Mouse (Mus musculus): ENCODE results near the gene Map7d1. TPM values are rescaled to one million over a fixed set of nuclear protein-coding genes. Genes with fewer than 3 reads are reported as not detected.
"Not testable (repeated sequence)": the region's sequence is repeated elsewhere in the genome, so short reads cannot be mapped to it uniquely, and the experiment has no call there.

Gene Map7d1
- polyA plus RNA-seq, 1 experiment from 2014 or later = 69.6 TPM

GRCm38 (mm10) chr4:126222631-126223030 is 33.5 kb downstream of the Map7d1 start:
- 78% methylated on average over 11 of the region's 11 CpGs for WGBS
- no peaks in the 10 kb centered on the region for H3K36me3 ChIP-seq (ENCODE audit: control insufficient read depth, insufficient read depth, low read length)
- no peak overlapping the region for H3K9ac ChIP-seq (replicated peaks; ENCODE audit: low read depth, low read length)
- H3K4me2 ChIP-seq (ENCODE audit: low read depth, low read length) = no peak overlapping the region
- no peak overlapping the region for H3K4me3 ChIP-seq (ENCODE audit: low read depth, low read length)
- no peak for ATAC-seq (ENCODE audit: low read depth)
- H3K27me3 ChIP-seq (ENCODE audit: control insufficient read depth, insufficient read depth, low read length) = no peaks in the 10 kb centered on the region
- H3K9me3 ChIP-seq (ENCODE audit: control insufficient read depth, low read length) = no peaks in the 10 kb centered on the region
- H3K27ac ChIP-seq (ENCODE audit: low read depth, low read length) = no peak overlapping the region
- no peaks in the 10 kb centered on the region for H3K4me1 ChIP-seq (ENCODE audit: control insufficient read depth, insufficient read depth, low read length)

- H3K27me3 ChIP-seq (ENCODE audit: control insufficient read depth, insufficient read depth, low read length) = no peaks in the 10 kb centered on the region
- no peak overlapping the region for H3K9ac ChIP-seq (replicated peaks; ENCODE audit: low read depth, low read length)
- no peak overlapping the region for H3K4me2 ChIP-seq (ENCODE audit: low read depth, low read length)
- no peak for ATAC-seq (ENCODE audit: low read depth)
- no peak overlapping the region for H3K4me3 ChIP-seq (ENCODE audit: low read depth, low read length)
- WGBS = 90% methylated on average over 10 of the region's 10 CpGs
- no peak overlapping the region for H3K27ac ChIP-seq (ENCODE audit: low read depth, low read length)
- no peaks in the 10 kb centered on the region for H3K36me3 ChIP-seq (ENCODE audit: control insufficient read depth, insufficient read depth, low read length)
- H3K9me3 ChIP-seq (ENCODE audit: control insufficient read depth, low read length) = no peaks in the 10 kb centered on the region
- H3K4me1 ChIP-seq (ENCODE audit: control insufficient read depth, insufficient read depth, low read length) = no peaks in the 10 kb centered on the region
Observed at GRCm38 (mm10) chr4:126220045-126220444, 36.1 kb downstream of the Map7d1 start.

GRCm38 (mm10) chr4:126219540-126219939 is 36.6 kb downstream of the Map7d1 start:
- not testable (repeated sequence) for H3K27me3 ChIP-seq (ENCODE audit: control insufficient read depth, insufficient read depth, low read length); H3K9me3 ChIP-seq (ENCODE audit: control insufficient read depth, low read length); H3K4me3 ChIP-seq (ENCODE audit: low read depth, low read length); H3K27ac ChIP-seq (ENCODE audit: low read depth, low read length); ATAC-seq (ENCODE audit: low read depth); H3K9ac ChIP-seq (replicated peaks; ENCODE audit: low read depth, low read length); H3K4me1 ChIP-seq (ENCODE audit: control insufficient read depth, insufficient read depth, low read length); H3K36me3 ChIP-seq (ENCODE audit: control insufficient read depth, insufficient read depth, low read length); H3K4me2 ChIP-seq (ENCODE audit: low read depth, low read length)
- 68% methylated on average over 3 of the region's 3 CpGs for WGBS

- H3K4me2 ChIP-seq (ENCODE audit: low read depth, low read length) = no peak overlapping the region
- 84% methylated on average over 6 of the region's 6 CpGs for WGBS
- no peaks in the 10 kb centered on the region for H3K27me3 ChIP-seq (ENCODE audit: control insufficient read depth, insufficient read depth, low read length)
- ATAC-seq (ENCODE audit: low read depth) = no peak
- H3K4me3 ChIP-seq (ENCODE audit: low read depth, low read length) = no peak overlapping the region
- no peaks in the 10 kb centered on the region for H3K9me3 ChIP-seq (ENCODE audit: control insufficient read depth, low read length)
- H3K4me1 ChIP-seq (ENCODE audit: control insufficient read depth, insufficient read depth, low read length) = no peaks in the 10 kb centered on the region
- no peak overlapping the region for H3K9ac ChIP-seq (replicated peaks; ENCODE audit: low read depth, low read length)
- H3K27ac ChIP-seq (ENCODE audit: low read depth, low read length) = no peak overlapping the region
- H3K36me3 ChIP-seq (ENCODE audit: control insufficient read depth, insufficient read depth, low read length) = no peaks in the 10 kb centered on the region
Observed at GRCm38 (mm10) chr4:126217771-126218170, 38.4 kb downstream of the Map7d1 start.

GRCm38 (mm10) chr4:126207081-126207480 is 49.1 kb downstream of the Map7d1 start:
- 69% methylated on average over 6 of the region's 6 CpGs for WGBS
- Histone ChIP-seq H3K36me3 (ENCODE audit: control insufficient read depth, insufficient read depth, low read length) (no peaks in the 10 kb centered on the region), H3K4me3 (ENCODE audit: low read depth, low read length) (no peak overlapping the region), H3K4me2 (ENCODE audit: low read depth, low read length) (no peak overlapping the region), H3K9ac (replicated peaks; ENCODE audit: low read depth, low read length) (no peak overlapping the region), H3K27me3 (ENCODE audit: control insufficient read depth, insufficient read depth, low read length) (no peaks in the 10 kb centered on the region), H3K27ac (ENCODE audit: low read depth, low read length) (no peak overlapping the region), H3K4me1 (ENCODE audit: control insufficient read depth, insufficient read depth, low read length) (no peaks in the 10 kb centered on the region), H3K9me3 (ENCODE audit: control insufficient read depth, low read length) (no peaks in the 10 kb centered on the region)
- no peak for ATAC-seq (ENCODE audit: low read depth)

- H3K27me3 ChIP-seq (ENCODE audit: control insufficient read depth, insufficient read depth, low read length) = no peaks in the 10 kb centered on the region
- WGBS = 76% methylated on average over 1 of the region's 1 CpGs
- H3K36me3 ChIP-seq (ENCODE audit: control insufficient read depth, insufficient read depth, low read length) = no peaks in the 10 kb centered on the region
- H3K4me1 ChIP-seq (ENCODE audit: control insufficient read depth, insufficient read depth, low read length) = peaks cover 9% of the 10 kb centered on the region
- ATAC-seq (ENCODE audit: low read depth) = no peak
- no peak overlapping the region for H3K27ac ChIP-seq (ENCODE audit: low read depth, low read length)
- H3K4me2 ChIP-seq (ENCODE audit: low read depth, low read length) = no peak overlapping the region
- H3K4me3 ChIP-seq (ENCODE audit: low read depth, low read length) = no peak overlapping the region
- no peaks in the 10 kb centered on the region for H3K9me3 ChIP-seq (ENCODE audit: control insufficient read depth, low read length)
- no peak overlapping the region for H3K9ac ChIP-seq (replicated peaks; ENCODE audit: low read depth, low read length)
Observed at GRCm38 (mm10) chr4:126205386-126205785, 50.8 kb downstream of the Map7d1 start.

- H3K9ac ChIP-seq (replicated peaks; ENCODE audit: low read depth, low read length) = no peak overlapping the region
- H3K36me3 ChIP-seq (ENCODE audit: control insufficient read depth, insufficient read depth, low read length) = no peaks in the 10 kb centered on the region
- H3K4me1 ChIP-seq (ENCODE audit: control insufficient read depth, insufficient read depth, low read length) = peaks cover 13% of the 10 kb centered on the region
- H3K27me3 ChIP-seq (ENCODE audit: control insufficient read depth, insufficient read depth, low read length) = no peaks in the 10 kb centered on the region
- no peak for ATAC-seq (ENCODE audit: low read depth)
- no peaks in the 10 kb centered on the region for H3K9me3 ChIP-seq (ENCODE audit: control insufficient read depth, low read length)
- no peak overlapping the region for H3K4me3 ChIP-seq (ENCODE audit: low read depth, low read length)
- H3K4me2 ChIP-seq (ENCODE audit: low read depth, low read length) = no peak overlapping the region
- WGBS = 86% methylated on average over 12 of the region's 12 CpGs
- no peak overlapping the region for H3K27ac ChIP-seq (ENCODE audit: low read depth, low read length)
Observed at GRCm38 (mm10) chr4:126204661-126205230, 51.4 kb downstream of the Map7d1 start.

GRCm38 (mm10) chr4:126204016-126204415 is 52.1 kb downstream of the Map7d1 start:
- no peak overlapping the region for H3K4me3 ChIP-seq (ENCODE audit: low read depth, low read length)
- H3K4me2 ChIP-seq (ENCODE audit: low read depth, low read length) = no peak overlapping the region
- no peak for ATAC-seq (ENCODE audit: low read depth)
- 83% methylated on average over 8 of the region's 8 CpGs for WGBS
- no peak overlapping the region for H3K9ac ChIP-seq (replicated peaks; ENCODE audit: low read depth, low read length)
- H3K9me3 ChIP-seq (ENCODE audit: control insufficient read depth, low read length) = no peaks in the 10 kb centered on the region
- no peaks in the 10 kb centered on the region for H3K36me3 ChIP-seq (ENCODE audit: control insufficient read depth, insufficient read depth, low read length)
- no peak overlapping the region for H3K27ac ChIP-seq (ENCODE audit: low read depth, low read length)
- no peaks in the 10 kb centered on the region for H3K27me3 ChIP-seq (ENCODE audit: control insufficient read depth, insufficient read depth, low read length)
- peaks cover 19% of the 10 kb centered on the region for H3K4me1 ChIP-seq (ENCODE audit: control insufficient read depth, insufficient read depth, low read length)

- Histone ChIP-seq H3K27me3 (ENCODE audit: control insufficient read depth, insufficient read depth, low read length) (no peaks in the 10 kb centered on the region), H3K4me2 (ENCODE audit: low read depth, low read length) (peak overlapping the region; percentile 57), H3K4me3 (ENCODE audit: low read depth, low read length) (peak overlapping the region; percentile 76), H3K9me3 (ENCODE audit: control insufficient read depth, low read length) (no peaks in the 10 kb centered on the region), H3K36me3 (ENCODE audit: control insufficient read depth, insufficient read depth, low read length) (no peaks in the 10 kb centered on the region), H3K4me1 (ENCODE audit: control insufficient read depth, insufficient read depth, low read length) (peaks cover 19% of the 10 kb centered on the region), H3K9ac (replicated peaks; ENCODE audit: low read depth, low read length) (peak overlapping the region; percentile 76), H3K27ac (ENCODE audit: low read depth, low read length) (peak overlapping the region; percentile 92)
- no peak for ATAC-seq (ENCODE audit: low read depth)
- 73% methylated on average over 10 of the region's 10 CpGs for WGBS
Observed at GRCm38 (mm10) chr4:126203336-126203895, 52.7 kb downstream of the Map7d1 start.

Measured in neural tube, embryonic 14.5 days (tissue).